Mouse (Mus musculus): ENCODE results near the gene Tmem175. TPM values are rescaled to one million over a fixed set of nuclear protein-coding genes. Genes with fewer than 3 reads are reported as not detected.
A peak's percentile ranks its signal among the peaks of the same experiment; 100 is the strongest.

The Tmem175 gene
- total RNA-seq, 1 experiment from 2014 or later = 16.2 TPM

DNA sequence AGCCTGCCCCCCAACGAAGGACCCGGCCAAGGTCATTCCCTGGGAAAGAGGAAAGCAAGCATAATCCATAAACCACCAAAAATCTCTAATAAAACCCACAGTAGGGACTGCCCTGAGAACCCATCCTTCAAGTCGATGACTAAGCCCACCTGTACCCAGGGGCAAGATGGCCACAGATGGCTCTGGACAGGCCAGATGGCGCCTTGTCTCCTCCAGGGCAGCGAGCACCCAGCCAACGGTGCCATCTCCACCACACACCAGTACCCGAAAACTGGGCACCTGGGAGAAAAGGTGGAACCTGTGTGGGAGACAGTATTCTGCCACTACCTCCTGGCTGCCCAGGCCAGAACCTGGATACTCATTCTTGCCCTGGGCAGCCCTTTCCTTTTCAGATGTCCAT, 20.8 kb downstream of the Tmem175 start:
- ATAC-seq (replicated peaks in 1 of 2; ENCODE audit: insufficient read depth in 1 of 2, low FRiP score in 2 of 2, low TSS enrichment in 1 of 2, low read depth in 1 of 2, poor library complexity in 2 of 2, severe bottlenecking in 2 of 2) = no peak

DNA sequence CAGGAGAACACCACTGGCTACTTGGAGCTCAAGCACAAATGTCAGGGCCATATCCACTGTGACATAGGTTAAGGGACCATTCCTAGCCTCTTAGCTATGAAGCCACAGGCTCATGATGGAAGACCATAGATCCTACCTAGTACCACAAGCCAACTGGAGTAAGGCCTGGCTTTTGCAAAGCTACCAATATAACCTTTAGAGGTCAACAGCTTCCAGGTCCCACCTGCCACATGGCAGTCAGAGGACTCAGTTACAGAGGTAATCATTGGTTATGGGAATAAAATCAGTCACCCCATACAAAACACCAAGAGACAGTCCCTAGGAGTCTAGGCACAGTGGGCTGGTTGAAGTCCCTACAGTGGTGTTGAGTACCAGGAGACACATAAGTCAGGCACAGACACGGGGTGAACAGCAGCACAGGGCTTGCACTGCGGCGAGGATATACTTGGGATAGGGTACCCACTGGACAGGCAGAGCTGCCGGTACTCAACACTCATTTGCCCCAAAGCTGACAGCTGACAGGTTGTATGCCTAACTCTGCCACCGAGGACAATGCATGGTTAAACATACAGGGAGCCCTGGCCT, 21.7 kb downstream of the Tmem175 start:
- ATAC-seq (replicated peaks in 1 of 2; ENCODE audit: insufficient read depth in 1 of 2, low FRiP score in 2 of 2, low TSS enrichment in 1 of 2, low read depth in 1 of 2, poor library complexity in 2 of 2, severe bottlenecking in 2 of 2) = no peak

DNA sequence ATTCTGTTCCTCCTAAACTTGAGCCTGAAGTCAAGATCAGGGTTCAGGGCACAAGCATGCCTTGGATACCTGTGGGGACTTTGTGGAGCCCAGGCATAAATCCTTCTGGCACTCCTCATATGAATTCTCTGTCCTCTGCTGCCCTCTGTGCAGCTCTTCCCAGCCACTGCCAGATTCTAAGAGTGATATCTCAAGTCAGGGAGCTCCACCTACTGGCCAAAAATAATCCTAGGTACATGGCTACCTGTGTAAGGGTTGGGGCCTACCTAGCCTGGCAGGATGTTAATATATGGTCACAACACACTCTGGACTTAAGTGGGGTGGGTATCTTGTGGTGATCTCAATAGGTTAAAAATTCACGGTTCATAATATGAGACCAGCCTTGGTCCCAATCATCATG, 22.3 kb downstream of the Tmem175 start:
- peak; percentile 65 to 82; a peak in 3 of 4 replicates for ATAC-seq (replicated peaks in 1 of 2; ENCODE audit: insufficient read depth in 1 of 2, low FRiP score in 2 of 2, low TSS enrichment in 1 of 2, low read depth in 1 of 2, poor library complexity in 2 of 2, severe bottlenecking in 2 of 2)

DNA sequence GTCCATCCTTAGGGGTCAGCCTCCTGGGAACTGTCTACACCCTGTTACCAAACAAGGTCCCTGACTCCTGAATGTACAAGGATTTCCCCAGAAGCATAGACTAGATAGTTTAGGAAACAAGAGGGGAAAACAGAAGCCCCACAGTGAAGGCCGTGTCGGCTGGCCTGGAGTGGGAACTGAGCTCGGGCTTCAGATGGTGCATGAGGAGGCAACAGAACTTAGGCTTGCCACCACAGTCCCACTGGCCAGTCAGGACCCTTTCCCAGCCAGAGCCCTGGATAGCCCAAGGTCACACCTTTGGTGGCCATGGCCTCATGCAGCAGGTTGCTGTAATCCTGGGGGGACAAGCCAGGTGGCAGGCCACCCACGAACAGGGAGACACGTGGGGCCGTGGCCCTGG, 23.8 kb downstream of the Tmem175 start:
- ATAC-seq (replicated peaks in 1 of 2; ENCODE audit: insufficient read depth in 1 of 2, low FRiP score in 2 of 2, low TSS enrichment in 1 of 2, low read depth in 1 of 2, poor library complexity in 2 of 2, severe bottlenecking in 2 of 2) = no peak

DNA sequence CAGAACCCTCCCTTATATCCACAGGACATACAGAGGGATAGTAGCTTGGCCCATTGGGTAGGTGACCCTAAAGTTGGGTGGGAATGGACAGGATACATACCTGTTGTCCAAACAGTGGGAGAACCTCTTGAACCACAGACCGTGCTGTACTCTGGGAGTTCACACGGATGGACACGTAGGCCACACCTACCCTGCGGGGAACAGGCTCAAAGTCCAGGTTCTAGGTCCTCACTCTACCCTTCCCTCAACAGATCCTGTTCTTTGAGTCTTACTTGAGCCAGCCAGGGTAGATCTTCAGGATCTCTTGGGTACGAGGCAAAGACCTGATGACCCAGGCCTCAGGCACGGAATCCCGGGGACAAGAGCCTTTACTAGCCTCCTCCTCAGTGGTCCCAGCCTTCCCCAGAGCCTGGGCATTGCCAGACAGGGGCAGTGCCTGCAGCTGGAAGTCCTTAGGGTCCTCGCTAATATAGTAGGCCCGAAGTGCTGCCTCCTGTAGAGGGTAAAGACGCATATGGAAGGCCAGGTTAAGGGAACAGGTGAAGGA, 24.9 kb downstream of the Tmem175 start:
- no peak for ATAC-seq (replicated peaks in 1 of 2; ENCODE audit: insufficient read depth in 1 of 2, low FRiP score in 2 of 2, low TSS enrichment in 1 of 2, low read depth in 1 of 2, poor library complexity in 2 of 2, severe bottlenecking in 2 of 2)

DNA sequence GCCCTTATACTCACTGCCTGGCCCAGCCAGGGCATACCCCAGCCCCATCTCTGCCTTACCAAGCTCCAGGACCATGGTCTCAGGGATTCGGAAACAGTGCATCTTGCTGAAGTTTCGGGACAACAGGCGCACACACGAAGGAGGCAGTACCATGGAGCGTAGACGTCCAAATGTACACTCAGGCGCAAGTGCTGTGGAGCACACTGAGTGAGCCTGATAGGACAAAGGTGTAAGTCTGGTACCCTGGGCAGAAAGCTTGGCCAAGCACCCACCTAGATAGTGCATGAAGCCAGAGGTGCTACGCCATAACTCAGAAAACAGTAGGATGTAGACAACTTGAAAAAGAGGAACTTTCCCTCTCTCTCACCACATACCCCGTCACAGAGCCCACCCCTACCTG, 25.8 kb downstream of the Tmem175 start:
- ATAC-seq (replicated peaks in 1 of 2; ENCODE audit: insufficient read depth in 1 of 2, low FRiP score in 2 of 2, low TSS enrichment in 1 of 2, low read depth in 1 of 2, poor library complexity in 2 of 2, severe bottlenecking in 2 of 2) = 0 out of 4 replicates have a peak, but pooled peaks of 1 of the 2 experiments have one; percentile 12

DNA sequence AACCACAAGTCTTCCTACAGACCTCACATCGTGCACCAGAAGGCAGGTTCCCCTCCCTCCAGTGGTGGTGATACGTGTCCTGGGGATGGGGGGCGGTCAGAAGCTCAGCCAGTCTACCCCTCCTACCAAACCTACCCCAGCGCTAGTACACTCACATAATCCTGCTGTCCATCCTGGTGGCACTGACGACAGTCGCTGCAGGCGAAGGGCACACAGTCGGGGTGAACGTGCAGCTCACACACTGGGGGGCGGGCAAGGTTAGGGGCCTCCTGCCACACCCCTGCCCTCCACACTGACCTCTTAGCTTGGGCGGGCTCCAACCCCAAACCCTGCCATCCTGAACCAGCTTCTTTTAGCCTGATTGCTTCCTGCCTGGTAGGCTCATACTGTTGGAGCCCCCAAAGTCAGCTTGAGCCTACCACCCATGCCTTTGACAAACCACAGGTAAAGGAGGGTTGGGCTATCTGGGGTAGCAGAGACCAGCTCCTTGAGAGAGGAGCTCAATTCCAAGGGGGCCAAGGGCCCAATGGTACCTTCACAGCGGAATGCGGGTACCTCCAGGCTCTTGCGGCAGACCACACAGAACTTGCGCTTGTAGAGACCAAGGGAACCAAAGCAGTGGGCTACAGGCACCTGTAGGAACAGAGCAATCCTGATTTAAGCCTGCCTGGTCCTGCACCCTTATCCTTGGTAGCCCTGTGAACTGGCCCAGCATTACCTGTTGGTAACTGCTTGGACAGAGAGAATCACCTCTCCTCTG, 26.5 kb downstream of the Tmem175 start:
- no peak for ATAC-seq (replicated peaks in 1 of 2; ENCODE audit: insufficient read depth in 1 of 2, low FRiP score in 2 of 2, low TSS enrichment in 1 of 2, low read depth in 1 of 2, poor library complexity in 2 of 2, severe bottlenecking in 2 of 2)

DNA sequence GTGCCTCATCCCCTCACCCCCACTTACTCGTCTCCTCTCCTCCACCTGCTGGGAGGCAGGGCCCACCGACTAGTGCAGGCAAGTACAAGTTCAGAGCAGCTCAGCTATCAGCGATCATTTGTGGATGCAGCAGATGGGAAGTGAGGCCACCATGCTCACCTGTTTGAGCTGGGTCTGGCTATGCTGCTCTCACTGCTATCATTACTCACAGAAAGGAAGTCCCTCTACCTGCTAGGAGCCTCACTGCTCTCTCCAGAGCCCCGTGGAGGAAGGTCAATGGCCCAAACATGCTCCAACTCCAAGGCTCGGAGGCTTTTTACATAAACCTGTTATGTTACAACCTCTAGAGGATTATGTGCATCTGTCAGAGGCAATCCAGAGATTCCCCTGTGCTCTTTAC, 27.8 kb downstream of the Tmem175 start:
- ATAC-seq (replicated peaks in 1 of 2; ENCODE audit: insufficient read depth in 1 of 2, low FRiP score in 2 of 2, low TSS enrichment in 1 of 2, low read depth in 1 of 2, poor library complexity in 2 of 2, severe bottlenecking in 2 of 2) = no peak

DNA sequence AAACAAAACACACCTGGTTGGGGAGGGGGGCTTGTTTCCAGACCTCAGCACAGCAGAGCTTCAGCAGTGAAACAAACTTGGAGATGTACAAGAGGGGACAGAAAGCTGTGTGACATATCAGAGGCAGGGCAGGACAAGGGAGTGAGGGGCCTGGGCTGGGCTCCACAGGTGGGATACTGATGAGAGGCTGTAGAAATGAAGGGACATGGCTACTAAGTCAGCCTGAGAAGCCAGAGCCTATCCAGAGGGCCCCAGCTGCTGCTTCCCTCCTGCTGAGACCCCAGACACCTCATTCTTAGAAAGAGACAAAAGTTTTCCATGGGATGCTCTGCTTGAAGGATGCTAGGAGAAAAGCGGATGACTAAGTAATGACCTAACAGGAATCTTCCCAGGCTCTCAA, 29.0 kb downstream of the Tmem175 start:
- ATAC-seq (replicated peaks in 1 of 2; ENCODE audit: insufficient read depth in 1 of 2, low FRiP score in 2 of 2, low TSS enrichment in 1 of 2, low read depth in 1 of 2, poor library complexity in 2 of 2, severe bottlenecking in 2 of 2) = no peak

DNA sequence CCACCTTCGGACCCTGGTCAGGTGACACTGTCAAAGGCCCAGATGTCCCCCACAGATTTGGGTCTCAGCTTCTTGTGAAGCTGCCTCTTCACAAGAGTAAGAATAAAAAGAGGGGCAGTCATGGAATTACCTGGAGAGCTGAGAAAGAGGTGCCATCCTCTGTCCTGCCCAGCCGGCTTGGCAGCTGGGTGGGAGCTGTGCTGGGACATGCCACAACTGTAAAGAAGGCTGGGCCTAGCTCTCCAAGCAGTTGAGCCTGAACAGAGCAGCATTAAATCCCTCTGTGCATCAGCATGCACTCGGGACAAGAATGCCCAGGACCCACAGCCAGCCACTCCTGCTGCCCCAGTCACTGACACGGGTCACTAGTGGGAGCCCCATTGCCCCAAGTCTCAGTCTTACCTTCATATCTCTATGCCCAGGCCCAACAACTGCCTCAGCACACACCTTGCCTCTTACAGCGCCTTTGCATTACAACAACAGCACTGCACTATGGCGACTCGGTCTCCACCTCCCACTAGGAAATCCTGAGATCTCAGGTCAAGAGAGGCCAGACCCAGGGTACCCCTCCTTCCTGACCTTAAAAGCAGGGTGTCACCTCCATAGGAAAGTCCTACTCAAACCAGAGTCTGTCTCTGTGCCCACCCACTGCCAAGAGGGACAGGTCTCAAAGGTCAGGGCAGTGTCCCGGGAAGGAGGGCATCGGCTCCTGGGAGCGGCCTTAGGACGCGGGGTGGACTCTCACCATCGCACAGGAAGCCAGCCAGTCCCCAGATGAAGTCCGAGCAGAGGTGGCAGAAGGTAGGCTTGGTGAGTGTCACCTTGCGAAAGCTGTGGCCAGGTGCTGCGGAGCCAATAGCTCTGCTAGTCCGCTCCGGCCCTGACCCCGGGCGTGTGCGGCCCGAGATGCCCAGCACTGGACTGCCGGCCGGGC, 30.4 kb downstream of the Tmem175 start, which contains the start of gene Idua:
Gene Idua (plus strand): TSS at position 634 of the 934 bp plus-strand sequence.
- ATAC-seq (replicated peaks in 1 of 2; ENCODE audit: insufficient read depth in 1 of 2, low FRiP score in 2 of 2, low TSS enrichment in 1 of 2, low read depth in 1 of 2, poor library complexity in 2 of 2, severe bottlenecking in 2 of 2) = peak in 1 of 2 experiments; percentile 13; a peak in 2 of 4 replicates

DNA sequence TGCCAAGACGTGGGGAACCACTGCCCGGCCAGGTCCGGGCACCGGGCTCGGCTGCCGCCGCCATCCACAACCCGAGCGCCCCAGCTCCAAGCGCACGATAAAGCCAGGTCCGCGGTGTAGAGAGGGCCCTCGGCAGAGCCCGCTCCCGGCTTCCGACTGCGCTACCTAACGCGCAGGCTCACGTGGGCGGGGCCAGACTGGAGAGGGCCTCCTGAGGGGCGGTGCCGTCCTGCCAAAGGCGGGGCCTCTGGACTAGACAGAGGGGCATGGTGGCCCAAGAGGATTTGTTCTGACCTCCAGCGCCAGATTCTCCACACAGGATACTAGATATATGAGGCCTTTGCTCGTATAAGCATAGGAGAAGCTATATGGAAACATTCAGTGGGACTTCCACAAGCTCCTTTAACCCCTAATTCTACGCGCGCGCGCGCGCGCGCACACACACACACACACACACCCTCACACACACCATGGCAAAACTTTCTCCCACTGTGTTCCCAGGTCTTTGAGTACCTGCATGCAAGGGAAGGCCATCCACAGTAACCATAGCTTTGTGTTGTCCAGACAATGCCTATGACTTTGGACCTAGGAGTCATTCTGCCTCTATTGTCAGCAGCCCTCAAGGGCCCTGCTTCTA, 31.2 kb downstream of the Tmem175 start:
- ATAC-seq (replicated peaks in 1 of 2; ENCODE audit: insufficient read depth in 1 of 2, low FRiP score in 2 of 2, low TSS enrichment in 1 of 2, low read depth in 1 of 2, poor library complexity in 2 of 2, severe bottlenecking in 2 of 2) = peak; percentile 94 to 98

DNA sequence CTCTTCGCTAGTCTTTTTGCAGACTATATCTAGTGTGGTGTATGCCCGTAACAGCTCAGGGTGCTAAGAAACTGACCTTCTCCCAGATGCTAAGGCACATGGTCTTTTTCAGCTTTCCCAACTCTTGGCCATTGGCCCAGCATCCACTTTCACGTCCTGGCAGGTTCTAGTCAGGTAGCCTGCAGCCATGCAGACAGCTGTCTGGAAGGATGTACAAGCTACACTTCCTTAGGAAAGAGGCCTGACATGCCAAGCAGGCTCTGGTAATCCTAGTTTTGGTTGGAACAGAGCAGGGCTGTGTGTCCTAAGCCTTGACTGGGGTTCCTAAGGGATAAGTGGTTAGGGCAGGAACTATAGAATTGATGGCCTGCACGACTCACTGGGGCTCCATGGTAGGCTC, 33.2 kb downstream of the Tmem175 start:
- no peak for ATAC-seq (replicated peaks in 1 of 2; ENCODE audit: insufficient read depth in 1 of 2, low FRiP score in 2 of 2, low TSS enrichment in 1 of 2, low read depth in 1 of 2, poor library complexity in 2 of 2, severe bottlenecking in 2 of 2)

DNA sequence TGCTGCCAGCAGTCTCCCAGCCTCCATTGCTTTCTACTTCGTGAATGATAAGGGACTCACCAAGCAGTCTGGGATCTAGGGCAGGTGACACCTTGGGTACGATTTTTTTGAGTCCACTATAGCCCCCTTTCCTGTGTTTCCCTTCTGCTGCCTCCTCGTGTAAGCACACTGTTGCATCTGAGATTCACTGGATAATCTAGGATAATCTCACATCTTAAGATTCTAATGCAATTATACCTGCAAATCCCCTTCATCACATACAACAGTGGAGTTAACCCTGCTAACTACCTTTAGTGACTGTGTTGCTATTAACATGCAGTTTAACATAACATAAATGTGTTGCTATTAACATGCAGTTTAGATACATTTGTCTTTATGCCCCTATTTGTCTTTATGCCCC, 35.5 kb downstream of the Tmem175 start:
- no peak for ATAC-seq (replicated peaks in 1 of 2; ENCODE audit: insufficient read depth in 1 of 2, low FRiP score in 2 of 2, low TSS enrichment in 1 of 2, low read depth in 1 of 2, poor library complexity in 2 of 2, severe bottlenecking in 2 of 2)

DNA sequence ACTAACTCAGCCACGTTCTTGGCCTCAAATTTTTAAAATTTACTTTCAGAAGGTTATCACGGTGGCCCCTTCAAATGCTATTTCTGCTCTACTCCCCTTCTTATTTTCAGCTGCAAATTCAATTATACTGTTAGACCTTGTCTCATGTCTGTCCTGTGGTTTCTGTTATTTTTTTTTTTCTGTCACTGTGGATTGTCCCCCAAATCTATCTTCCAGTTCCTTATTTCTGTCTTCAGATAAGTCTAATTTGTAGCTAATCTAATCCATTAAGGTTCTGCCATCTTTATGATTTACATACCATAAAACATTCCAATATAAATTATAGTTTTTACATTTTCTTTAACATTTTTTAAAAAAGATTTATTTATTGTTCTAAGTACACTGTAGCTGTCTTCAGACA, 37.8 kb downstream of the Tmem175 start:
- no peak for ATAC-seq (replicated peaks in 1 of 2; ENCODE audit: insufficient read depth in 1 of 2, low FRiP score in 2 of 2, low TSS enrichment in 1 of 2, low read depth in 1 of 2, poor library complexity in 2 of 2, severe bottlenecking in 2 of 2)

DNA sequence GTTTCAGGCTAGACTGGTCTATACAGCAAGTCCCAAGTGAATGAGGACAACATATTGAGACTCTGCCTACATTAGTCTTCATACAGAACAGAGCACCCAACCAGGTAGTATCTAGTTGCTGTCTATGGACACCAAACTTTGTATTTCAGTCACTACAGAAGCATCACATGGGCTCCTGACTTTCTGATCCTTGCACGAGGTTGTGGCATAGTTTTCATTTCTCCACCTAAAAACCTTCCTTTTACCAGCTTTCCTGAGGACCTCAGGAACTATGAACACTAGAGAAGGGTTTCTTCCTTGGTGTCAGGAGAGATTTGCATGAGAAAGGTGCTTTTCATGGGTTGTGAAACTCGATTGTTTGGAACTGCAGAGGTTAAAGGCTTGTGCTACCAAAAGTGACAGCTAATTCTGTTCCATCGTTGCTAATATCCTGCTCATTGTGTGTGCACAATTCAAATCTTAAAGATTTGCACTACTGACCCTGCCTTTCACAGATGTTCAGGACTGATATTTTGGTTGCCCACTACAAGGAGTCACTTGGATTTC, 38.9 kb downstream of the Tmem175 start:
- ATAC-seq (replicated peaks in 1 of 2; ENCODE audit: insufficient read depth in 1 of 2, low FRiP score in 2 of 2, low TSS enrichment in 1 of 2, low read depth in 1 of 2, poor library complexity in 2 of 2, severe bottlenecking in 2 of 2) = 0 out of 4 replicates have a peak, but pooled peaks of 1 of the 2 experiments have one; percentile 3

DNA sequence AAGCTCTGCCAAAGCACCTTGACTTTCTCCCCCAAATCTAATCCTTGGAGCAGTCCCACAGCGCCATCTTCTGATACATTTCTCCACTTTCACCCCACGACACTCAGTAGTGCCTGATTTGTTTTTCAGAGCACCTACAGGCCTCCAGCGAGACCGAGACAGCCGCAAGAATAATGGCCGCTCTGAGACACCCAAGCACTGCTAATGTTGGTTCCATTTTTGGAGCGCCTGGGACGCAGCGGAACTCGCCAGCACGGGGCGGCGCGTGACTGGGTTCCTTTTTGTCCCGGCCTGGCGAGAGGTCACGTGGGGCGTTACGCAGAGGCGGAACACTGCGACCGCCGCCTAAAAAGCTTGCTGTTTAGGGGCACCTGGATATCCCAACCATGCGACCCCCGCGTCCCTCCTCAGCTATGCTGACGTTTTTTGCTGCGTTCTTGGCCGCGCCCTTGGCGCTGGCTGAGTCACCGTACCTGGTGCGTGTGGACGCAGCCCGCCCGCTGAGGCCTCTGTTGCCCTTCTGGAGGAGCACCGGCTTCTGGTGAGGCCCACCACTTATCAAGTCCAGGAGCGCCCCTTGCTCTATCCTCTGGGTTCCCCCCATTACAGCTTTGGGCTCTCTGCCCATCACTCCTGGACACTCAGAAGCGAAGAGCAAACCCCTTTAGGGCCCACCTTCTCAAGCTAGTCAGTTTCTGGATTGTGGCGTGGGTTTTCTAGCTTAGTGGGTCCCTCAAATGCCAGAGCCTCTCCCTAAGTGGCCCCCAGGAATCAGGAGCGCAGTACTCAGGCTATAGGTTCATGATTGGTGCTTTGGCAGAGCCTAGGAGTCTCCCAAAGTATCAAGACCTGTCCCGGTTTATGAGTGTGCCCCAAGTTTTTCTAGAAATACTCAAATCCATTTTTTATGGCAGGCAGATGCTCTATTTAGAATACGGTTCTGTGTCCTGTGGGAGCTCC, 39.7 kb downstream of the Tmem175 start, which contains the start of gene Dgkq:
Gene Dgkq (minus strand): TSS at position 696 of the 960 bp plus-strand sequence.
- ATAC-seq (replicated peaks in 1 of 2; ENCODE audit: insufficient read depth in 1 of 2, low FRiP score in 2 of 2, low TSS enrichment in 1 of 2, low read depth in 1 of 2, poor library complexity in 2 of 2, severe bottlenecking in 2 of 2) = peak; percentile 84 to 85

All from hematopoietic stem cell, adult 5-6 weeks (primary cell).